Mouse (Mus musculus) heart, adult 18-20 months (tissue): ENCODE measurements around the gene Ptpn1. TPM values are rescaled to one million over a fixed set of nuclear protein-coding genes. Genes with fewer than 3 reads are reported as not detected.
A peak's percentile ranks its signal among the peaks of the same experiment; 100 is the strongest.

Source experiments
- DNase-seq, 2 experiments: peaks; one replicate each; pipeline ENCODE4 v3.0.0; 2021 to 2022; ENCODE audit warnings: mixed read lengths in 1 of 2
- total RNA-seq, 2 experiments: library from RNA; stranded (reverse); gene quantifications; 2 replicates each; pipeline ENCODE4 v1.2.3; 2021

Gene Ptpn1
- total RNA-seq, 2 experiments from 2014 or later = 16.4 to 19.8 TPM

DNA sequence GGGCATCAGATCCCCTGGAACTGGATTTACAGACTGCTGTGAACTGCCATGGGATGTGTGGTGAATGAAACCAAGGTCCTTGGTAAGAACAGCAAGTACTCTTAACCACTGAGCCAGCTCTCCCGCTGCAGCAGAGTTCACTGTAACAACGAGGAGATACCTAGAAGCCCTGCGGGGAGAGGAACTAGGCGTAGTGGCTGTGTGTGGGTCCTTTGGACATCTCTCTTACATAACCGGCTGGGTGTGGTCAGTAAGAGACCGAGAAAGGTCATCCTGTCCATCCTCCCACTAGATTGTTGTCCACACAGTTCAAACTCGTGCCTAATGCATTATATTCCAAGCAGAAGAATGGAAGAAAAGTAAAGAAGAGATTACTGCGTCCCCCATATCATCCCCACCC lies 10.0 kb upstream of the Ptpn1 start:
- peak in 1 of 2 experiments; percentile 52 for DNase-seq

GRCm38 (mm10) chr2:167924011-167924410 lies 7.8 kb upstream of the Ptpn1 start:
- no peak for DNase-seq

- DNase-seq = peak; percentile 91 to 92
These were observed 6.9 kb upstream of the Ptpn1 start for GRCm38 (mm10) chr2:167924803-167925604.

- no peak for DNase-seq
These were observed 5.7 kb upstream of the Ptpn1 start for GRCm38 (mm10) chr2:167925841-167926800.

- no peak for DNase-seq
These were observed 3.8 kb upstream of the Ptpn1 start for GRCm38 (mm10) chr2:167928002-167928526.

- no peak for DNase-seq
These were observed 2.9 kb upstream of the Ptpn1 start for GRCm38 (mm10) chr2:167928972-167929371.

DNA sequence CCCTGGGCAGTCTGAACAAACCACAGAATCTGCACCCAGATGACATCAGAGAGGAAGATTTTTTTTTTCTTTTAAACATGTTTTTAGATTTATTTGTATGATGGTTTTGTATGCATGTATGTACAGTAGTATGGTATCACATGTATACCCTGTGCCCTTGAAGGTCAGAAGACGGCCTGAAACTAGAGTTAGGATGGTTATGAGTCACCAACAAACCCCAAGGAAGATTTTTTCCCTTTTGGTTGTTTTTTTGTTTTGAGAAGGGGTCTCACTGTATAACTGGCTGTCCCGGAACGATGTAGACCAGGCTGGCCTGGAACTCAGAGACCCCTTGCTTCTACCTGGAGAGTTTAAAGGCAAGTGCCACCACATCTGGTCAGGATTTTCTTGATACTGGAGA lies 882 bp upstream of the Ptpn1 start:
- no peak for DNase-seq

DNA sequence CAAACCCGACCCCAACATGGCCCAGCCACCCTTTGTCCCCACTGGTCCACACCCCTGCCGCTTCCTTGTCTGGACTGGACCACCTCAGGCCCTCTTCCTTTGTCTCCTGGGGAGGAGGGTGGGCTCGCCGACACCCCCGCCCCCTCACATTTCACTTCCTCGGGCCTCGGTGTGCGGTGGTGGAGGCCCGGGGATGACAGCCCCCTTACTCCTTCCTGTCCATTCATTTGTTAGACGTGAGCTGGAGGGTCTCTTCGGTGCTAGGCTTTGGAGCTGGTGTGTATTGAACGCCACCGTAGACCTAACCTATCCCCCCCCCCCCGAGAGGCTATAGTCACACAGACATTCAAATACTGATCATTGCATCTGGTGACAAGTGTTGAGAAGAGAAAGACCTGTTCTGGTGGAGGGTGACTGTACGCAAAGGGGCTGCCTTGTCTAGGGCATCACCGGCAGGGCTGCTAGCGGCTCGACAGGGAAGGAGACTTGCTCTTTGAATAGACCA lies 922 bp downstream of the Ptpn1 start:
- no peak for DNase-seq

DNA sequence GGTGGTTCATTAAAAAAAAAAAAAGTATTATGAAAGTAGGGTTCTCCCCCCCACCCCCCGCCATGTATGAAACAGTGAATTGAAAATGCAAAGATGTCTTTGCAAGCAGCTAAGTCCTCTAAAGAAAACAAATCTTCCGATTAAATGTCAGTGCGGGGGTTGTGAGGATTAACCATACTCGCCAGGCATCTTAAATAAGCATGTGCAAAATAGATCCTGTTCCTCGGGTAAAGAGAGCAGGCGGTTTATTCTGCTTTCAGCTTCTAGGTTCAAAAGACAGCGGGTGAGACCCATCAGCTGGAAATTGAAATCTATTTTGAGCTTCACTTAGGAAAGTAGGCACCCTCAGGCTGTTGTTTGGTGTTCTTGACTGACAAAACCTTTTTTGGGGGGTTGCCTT lies 1.5 kb downstream of the Ptpn1 start:
- no peak for DNase-seq

- DNase-seq = no peak
These were observed 4.1 kb downstream of the Ptpn1 start for GRCm38 (mm10) chr2:167935956-167936355.

DNA sequence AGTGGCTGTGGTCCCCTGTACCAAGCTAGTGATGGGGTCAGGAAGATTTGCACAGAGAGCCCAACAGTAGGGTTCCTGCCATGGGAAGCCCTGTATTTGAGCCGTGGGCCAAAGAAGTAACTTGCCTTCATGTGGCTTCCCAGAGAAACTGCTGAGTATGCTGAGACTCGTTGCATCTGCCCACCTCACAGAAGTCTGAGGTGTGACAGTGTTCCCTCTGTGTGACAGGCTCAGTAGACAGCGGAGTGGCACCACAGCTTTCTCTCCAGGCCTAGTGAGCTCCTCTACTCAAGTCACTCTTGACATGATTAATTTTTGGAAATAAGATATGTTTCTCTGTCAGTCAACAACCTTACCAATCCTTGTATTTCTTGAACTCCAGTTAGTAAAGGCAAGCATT lies 6.9 kb downstream of the Ptpn1 start:
- no peak for DNase-seq

GRCm38 (mm10) chr2:167939204-167939603 lies 7.3 kb downstream of the Ptpn1 start:
- no peak for DNase-seq

- no peak for DNase-seq
These were observed 8.0 kb downstream of the Ptpn1 start for GRCm38 (mm10) chr2:167939632-167940399.

DNA sequence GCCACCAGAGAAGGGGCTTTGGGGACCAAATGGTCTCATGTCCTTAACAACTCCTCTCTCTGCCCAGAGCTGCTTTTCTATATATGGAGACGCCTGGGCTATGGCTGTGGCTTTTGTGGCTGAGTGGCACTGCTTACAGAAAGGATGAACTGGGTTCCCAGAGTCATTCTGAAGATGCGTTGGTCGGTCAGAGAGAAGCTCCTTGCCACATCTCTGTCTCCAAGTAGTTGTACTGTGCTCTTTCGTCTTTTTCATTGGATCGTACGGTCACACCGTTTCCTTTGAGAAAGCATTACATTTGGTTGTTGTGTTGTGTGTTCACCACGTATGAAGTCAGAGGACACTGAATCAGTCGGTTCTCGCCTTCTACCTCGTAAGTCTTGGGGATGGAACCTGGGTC lies 8.8 kb downstream of the Ptpn1 start:
- DNase-seq = no peak

DNA sequence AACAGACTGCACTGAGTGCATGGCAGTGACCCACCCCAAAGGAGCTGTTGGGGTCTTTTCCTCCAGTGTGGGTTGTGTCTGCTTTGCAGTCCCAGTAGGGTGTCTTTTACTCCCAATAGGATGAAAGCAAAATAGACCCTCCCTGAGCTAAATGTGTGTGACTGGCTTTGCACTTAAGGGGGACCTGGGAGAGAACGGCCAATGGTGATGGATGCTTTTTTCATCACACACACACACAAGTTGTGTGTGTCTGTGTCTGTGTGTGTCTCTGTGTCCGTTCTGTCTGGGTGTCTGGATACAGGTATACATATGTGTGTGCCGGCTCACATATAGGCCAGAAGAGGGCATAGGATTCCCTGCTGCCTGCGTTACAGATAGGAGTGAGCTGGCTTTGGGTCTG lies 9.5 kb downstream of the Ptpn1 start:
- DNase-seq = no peak

- DNase-seq = no peak
These were observed 9.9 kb downstream of the Ptpn1 start for GRCm38 (mm10) chr2:167941745-167942176.

GRCm38 (mm10) chr2:167942199-167942925 lies 10.5 kb downstream of the Ptpn1 start:
- DNase-seq = peak; percentile 78 to 81

GRCm38 (mm10) chr2:167942926-167943633 lies 11.2 kb downstream of the Ptpn1 start:
- peak; percentile 70 to 84 for DNase-seq

DNA sequence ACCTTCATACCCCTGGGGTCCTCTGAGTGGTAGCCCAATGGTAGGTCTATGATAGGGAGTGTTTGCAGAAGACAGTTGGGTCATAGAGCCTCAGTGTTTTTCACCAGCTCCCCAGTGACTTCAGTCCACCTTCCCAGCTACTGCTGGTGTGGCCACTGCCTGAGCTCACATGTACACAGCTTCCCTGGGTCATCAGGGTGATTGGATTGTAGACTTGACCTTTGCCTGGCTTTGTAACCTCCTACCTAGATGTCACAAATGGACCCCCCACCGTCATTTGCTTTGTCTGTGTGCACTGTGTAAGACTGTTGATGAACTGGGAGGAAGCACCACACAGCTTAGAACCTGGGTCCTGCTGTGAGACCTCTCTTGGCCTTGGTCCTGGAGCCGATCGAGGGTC lies 12.3 kb downstream of the Ptpn1 start:
- no peak for DNase-seq

- DNase-seq = no peak
These were observed 13.6 kb downstream of the Ptpn1 start for GRCm38 (mm10) chr2:167945451-167945850.
